Mouse (Mus musculus) thymus, postnatal 4 days (tissue): ENCODE measurements around the gene Ankrd13b.

ENCODE experiments used
- DNase-seq: peaks from one replicate; pipeline ENCODE4 v3.0.0; 2021

Gene Ankrd13b

DNA sequence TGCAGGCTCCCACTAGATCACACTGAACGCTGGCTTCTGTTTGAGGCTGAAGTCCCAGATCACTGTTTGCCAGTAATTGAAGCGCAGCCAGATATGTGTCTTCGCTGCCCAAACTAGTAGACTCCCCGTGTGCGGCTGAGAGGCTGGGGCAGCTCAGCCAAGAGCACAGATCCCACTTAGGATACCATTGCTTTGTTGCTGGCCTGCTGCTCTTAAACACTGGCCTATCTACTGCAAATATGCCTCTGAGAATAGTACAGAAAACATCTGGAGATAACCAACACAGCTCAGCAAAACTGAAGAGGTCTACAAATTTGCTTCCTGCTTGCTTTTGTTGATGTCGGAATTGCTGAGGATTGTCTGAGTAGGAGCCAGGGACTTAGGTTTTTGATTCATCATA is 32.6 kb downstream of the Ankrd13b start:
- no peak for DNase-seq

DNA sequence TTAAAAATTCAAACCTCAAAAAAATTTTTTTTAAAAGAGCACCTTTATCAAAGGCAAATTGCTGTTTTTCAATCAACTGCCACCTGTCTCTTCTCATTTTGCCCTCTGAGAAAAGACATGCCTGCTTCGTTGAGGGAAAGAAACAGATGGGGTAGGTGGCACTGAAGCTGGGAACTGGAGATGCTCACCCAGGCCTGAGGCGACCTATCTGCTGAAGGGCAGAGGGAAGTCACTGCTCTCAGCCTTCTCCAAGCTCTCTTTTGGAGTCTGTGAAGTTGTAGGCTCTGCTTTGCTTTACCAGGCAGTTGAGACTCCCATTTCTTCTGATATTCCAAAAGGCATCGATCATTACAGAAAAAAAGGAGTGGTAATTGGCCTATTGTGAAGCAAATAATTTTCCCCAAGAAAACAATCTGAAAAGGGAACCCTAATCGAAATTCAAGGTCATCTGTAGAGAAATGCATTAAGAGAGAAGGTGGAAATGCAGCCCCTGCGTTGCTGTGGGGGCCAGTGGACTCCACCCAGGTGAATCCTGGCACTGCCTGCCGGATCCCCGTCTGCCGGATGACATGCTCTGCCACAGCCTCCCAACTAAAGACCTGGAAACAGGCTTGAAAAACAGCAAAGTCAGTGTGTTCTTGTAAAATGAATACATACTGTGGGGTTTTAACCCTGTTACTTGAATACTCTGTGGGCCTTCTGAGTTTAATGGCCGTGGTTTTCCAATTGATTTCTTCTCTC is 33.5 kb downstream of the Ankrd13b start:
- no peak for DNase-seq

DNA sequence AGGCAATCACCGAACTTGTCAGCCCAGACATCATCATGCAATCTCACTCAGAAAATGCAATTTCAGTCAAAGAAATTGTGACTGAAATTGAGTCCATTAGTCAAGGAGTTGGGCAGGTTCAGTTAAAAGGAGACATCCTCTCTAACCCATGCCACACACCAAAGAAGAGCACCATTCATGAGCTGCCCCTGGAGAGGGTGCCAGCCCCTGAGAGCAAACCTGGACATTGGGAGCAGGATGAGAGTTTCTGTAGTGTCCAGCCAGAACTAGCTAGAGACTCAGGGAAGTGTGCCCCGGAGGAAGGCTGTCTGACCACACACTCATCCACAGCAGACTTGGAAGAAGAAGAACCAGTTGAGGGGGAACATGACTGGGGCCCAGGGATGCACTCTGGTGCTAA is 36.1 kb downstream of the Ankrd13b start:
- DNase-seq: no peak

DNA sequence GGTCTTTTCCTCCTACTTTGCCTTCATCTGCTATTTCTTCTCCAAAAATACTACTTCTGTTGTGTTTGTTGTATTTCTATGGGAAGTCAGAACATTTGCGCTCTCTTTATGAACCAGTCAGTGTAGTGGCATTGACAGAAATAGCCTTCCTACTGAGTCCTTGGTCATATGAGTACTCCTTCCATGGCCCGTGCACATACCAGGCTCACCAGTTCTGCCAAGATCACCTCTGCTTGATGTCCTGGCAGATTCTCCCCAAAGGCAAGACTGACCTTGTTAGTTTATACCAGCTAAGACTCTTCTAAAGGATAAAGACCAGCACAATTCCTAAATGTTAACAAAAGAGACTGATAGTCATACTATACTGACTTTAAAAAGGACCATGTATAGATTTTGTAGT is 37.8 kb downstream of the Ankrd13b start:
- DNase-seq: no peak

DNA sequence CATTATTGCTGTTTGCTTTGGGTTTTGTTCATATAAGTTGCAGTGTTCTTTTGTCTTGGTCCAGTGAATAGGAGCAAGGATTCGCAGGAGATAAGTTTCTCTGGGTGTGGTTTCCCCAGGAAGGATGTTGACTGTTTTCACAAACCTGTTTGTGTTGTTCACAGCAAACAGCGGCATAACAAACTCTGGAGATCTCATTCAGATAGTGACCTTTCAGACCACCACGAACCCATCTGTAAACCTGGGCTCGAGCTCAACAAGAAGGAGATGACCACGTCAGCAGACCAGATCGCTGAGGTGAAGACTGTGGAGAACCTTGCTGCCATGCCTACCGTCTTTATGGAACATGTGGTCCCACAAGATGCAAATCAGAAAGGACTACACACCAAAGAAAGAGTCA is 40.3 kb downstream of the Ankrd13b start:
- no peak for DNase-seq

DNA sequence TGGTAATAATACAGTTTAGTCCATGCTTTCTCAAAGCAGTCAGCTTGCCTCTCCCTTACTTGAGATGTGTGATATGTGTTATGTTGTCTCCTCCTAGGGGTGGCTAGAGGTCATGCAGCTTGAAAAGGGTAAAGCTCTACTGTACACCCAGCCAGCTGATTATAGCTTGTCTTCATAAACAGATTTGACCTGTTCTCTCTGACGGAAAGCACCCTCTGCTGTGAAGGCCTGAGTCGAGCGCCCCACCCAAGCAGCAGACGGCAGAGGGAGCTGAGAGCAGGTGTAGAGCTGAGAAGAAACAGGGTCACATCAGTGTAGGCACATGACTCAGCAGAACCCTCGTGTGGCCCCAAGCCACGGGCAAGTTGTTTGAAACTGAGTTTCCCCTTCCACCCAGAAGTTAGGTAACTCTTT is 42.8 kb downstream of the Ankrd13b start:
- peak; percentile 83 for DNase-seq

DNA sequence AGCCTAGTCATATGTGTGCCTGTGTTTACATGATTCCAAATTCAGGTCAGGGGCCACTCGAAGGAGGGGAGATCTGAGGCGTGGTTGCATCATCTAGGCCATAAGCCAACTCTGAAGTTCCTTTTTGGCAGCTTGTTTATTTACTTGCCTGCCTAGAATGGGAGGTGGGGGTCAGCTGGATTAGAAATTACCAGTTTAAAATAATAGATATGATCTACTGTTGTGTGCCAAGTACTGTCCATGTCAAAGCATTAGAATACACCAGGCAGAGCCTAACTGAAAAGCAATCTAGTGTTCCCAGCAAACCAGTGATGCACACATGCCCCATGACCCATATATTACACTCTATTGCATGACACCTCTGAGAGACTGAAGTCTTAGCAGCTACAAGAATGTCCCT is 44.5 kb downstream of the Ankrd13b start:
- no peak for DNase-seq

DNA sequence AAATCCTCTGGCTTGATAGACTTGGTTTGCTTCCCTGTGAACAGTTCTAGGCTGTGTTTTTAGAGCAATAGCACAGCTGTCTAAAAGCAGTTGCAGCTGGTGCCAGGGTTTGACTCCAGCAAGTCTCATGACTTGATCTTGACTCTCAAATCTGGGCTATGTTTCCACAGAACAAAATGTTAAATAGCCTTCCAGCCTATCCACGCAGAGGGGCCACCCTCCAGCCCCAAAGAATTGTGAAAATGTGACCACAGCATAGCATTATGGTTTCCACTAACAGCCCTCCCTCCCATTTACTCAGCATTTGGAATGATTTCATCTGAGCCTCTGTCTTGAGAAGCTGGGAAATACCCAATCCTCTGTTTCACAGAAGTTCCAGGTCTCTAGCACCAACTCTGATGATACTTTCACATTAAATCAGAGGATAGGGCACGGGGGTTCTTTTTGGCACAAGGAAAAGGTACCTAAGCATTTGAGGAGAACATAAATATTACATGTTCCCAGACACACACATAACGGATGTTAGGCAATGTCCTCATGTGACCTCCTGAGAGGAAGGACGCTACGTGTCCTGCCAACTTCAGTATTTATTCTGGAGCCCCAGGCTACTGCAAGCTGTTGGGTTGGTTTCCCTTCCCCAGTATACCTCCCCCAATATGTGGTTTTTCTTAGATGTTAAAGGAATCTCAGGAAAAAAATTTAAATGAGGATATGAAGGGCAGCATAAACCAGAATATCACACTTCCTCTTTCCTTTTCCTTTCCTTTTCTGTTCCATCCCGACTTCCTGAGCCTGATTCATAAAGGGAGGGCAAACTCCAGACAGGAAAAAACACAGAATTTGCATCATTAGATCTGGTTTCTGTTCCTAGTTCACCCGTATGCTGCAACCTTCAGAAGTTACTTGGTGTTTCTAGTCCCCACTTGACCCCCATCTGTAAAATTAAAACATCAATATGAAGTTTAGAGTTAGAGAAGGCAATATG is 47.0 kb downstream of the Ankrd13b start:
- DNase-seq: no peak

DNA sequence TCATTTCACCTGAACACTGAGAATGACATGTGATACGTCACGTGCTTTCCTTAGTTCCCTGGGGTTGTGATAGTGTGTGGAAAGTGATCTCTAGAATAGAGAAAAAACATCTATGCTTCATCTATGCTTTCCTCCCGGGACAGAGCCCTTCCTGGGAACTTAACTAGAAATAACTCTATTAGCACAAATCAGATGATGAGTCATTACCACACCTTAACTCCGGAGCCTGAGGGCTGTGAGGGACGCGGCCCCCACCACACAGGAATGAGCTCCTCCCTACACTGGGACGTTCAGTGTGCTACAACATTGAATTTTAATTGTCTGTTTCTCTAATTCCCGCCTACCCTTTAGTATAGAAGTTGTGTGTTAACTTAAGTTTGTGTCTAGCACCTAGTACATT is 48.5 kb downstream of the Ankrd13b start:
- no peak for DNase-seq

DNA sequence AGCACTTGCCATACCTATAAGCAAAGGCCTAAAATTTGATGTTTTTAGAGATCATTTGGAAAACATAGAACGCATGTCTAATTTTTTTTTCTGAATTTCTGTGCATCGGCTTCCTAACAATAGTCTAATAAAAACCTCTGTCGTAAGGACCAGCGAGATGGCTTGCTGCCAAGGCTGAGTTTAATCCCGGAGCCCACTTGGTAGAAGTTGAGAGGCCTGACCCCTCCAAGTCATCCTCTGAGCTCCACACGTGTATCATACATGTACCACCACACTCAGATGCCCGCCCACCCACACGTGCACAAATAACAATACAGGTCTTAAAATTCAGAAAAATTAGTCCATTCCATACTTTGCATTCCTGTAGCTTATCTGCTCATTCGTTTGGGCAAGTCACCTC is 49.4 kb downstream of the Ankrd13b start:
- no peak for DNase-seq

DNA sequence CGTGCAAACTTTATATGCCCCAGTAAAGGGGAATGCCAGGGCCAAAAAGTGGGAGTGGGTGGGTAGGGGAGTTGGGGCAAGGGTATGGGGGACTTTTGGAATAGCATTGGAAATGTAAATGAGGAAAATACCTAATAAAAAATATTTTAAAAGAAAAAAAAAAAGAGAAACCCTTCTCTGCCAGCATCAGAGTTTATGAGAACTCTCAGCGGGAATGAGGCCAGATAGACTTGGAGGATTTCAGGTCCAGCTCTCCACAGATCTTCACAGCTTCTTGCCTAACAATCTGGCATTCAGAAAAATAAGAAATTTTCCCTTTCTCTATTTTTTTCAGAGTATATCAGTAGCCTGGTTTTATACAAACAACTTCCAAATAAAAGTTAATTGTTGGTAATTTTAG is 52.5 kb downstream of the Ankrd13b start:
- no peak for DNase-seq

DNA sequence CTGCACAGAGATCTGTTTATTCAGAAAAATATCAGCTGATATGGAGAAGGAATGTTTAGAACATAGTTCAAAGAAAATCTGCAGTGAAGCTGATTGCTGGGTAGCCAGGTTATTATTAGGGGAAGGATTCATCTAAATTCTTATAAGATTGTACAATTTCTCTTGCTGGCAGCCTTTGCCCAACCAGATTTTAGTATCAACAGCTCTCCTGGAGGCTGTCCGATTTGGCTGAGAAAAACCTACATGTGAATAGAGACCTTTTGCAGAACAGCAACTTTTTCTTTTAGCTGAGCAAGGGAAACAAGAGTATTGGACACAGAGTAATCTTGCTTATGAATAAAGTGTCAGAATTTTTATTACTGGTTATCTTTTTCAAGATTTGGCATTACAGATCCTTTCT is 61.0 kb downstream of the Ankrd13b start:
- no peak for DNase-seq

DNA sequence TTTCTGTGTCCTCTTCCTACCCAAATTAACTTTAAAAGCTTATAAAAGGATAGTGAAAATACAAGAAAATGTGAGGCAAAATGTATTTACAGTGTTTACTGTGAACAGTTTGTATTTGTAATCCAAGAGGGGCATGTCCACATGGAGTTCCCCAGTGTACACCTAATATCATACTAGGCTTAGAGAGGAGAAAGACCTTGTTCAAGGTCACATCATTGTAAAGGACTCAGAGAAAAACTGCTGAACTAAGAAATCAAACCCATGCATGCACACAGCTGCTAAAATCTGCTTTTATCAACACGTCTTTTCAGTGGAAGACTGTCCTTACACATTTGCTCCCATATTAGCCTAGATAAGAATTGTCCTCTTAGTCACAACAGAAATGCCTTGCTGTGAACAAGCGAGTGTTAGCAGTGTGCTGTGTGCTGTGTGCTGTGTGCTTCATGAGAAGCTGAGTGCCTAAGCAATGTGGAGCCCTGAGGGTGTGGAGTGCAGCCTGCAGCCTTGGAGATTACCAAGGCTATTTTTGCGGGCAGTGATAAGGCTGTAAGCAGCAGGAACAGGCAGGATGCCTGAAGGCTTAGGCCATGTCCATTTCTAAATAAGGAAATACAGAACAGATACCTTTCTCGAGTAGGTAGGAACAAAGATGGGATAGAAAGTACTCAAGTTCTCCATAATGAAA is 66.2 kb downstream of the Ankrd13b start:
- no peak for DNase-seq
